Mouse (Mus musculus) erythroblast, embryonic 14.5 days (primary cell): ENCODE data around the gene Pfpl.

ENCODE experiments used
- GATA1 ChIP-seq: IDR thresholded peaks from 2 replicates; pipeline ENCODE4 v1.6.1; 2012; ENCODE audit warnings: low read length, inconsistent platforms, mixed read lengths
- TAL1 ChIP-seq: IDR thresholded peaks from 3 replicates; pipeline ENCODE4 v1.6.1; 2012; ENCODE audit warnings: low read length, inconsistent platforms, mixed read lengths

- TF ChIP-seq TAL1, result no peak
- no peak for TF ChIP-seq GATA1
These were observed 44.2 kb downstream of the Pfpl start for GRCm38 (mm10) chr19:12471866-12472265.
